Mouse (Mus musculus) kidney, postnatal 4 days (tissue): Measurements from ENCODE around the gene 2510039O18Rik.

Source experiments
- DNase-seq, 2 experiments: peaks; one replicate each; pipeline ENCODE4 v3.0.0; 2021; ENCODE audit warnings: mixed read lengths in 2 of 2

The 2510039O18Rik gene

GRCm38 (mm10) chr4:147937021-147937420 is 3.7 kb upstream of the 2510039O18Rik start:
- DNase-seq = no peak

DNA sequence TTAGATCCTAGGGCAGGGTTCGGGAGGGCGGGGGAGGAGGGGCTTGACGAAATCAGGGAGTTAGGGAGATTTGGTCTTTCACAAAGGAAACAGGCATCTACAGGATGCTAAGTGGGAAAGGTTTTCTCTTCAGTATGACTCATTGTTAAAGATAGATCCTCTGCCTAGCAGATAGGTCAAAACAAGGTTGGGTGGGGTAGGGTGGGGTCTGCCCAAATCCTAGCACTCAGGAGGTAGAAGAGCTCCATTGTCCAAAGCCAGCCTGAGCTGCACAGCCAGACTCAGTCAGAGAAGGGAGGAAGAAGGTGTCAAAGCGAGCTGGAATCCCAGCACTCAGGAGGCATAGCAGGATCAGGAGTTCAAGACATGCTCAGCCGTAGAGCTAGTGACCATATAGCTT is 3.2 kb upstream of the 2510039O18Rik start:
- DNase-seq = no peak

DNA sequence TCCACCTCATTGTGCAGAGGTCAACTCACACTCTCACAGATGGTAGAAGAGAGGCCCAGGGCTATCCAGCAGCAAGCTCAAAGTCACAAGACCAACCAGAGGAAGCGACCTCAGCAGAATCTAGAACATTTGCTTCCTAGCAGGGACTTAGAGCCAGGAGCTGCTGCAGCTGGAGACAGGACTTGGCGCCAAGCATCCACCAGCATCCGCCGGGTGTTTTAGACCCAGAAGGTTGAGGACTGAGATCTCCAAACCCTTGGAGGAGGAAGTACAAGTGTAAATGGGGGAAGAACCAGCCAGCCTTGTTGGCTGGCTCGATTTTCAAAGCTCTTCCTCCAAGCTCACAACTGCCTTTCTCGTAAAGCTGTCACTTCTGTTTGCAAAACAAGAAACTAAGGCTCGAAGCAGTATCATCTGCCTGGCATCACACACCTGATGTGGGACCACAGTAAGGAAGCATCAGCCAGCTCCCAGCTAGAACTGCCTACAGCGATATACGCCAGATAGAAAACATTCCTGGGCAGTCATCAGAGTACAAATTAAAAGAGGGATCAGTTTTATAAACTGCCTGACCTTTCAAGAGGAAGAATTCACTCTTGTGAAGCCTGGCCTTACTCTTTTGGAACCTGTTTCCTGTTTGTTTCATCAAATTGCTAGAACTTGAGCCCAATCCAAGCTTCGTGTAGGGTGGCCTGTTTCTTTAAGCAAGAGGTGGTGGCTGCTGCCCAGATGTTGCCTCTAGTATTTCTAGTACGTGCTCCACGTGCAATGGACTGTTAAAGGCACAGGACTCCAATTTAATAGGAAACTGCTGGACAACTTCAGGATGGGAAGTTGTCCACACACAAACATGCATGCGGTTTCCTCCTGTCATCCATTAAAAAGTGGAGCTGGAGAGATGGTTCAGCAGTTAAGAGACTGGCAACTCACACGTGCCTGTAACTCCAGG is 2.3 kb upstream of the 2510039O18Rik start:
- peak; percentile 60 to 71 for DNase-seq

DNA sequence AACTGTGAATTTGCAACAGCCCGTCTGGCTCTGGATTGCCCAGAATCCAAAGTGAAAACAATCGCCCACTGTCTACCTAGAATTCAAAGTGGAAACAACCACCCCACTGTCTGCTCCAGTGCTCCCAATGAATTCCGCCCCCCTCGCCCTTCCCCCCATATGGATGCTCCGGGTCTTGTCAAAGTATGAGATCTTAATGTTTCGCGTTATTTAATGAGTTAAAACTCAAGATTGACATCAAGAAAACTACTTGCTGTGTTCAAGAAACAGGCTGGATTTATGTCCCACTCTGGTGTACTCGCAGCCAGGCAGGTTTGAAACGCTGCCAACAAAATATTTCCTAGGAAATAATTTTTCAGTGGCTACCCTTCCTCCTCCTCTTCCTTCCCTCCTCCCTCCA is 584 bp upstream of the 2510039O18Rik start:
- DNase-seq = peak; percentile 32 to 41

DNA sequence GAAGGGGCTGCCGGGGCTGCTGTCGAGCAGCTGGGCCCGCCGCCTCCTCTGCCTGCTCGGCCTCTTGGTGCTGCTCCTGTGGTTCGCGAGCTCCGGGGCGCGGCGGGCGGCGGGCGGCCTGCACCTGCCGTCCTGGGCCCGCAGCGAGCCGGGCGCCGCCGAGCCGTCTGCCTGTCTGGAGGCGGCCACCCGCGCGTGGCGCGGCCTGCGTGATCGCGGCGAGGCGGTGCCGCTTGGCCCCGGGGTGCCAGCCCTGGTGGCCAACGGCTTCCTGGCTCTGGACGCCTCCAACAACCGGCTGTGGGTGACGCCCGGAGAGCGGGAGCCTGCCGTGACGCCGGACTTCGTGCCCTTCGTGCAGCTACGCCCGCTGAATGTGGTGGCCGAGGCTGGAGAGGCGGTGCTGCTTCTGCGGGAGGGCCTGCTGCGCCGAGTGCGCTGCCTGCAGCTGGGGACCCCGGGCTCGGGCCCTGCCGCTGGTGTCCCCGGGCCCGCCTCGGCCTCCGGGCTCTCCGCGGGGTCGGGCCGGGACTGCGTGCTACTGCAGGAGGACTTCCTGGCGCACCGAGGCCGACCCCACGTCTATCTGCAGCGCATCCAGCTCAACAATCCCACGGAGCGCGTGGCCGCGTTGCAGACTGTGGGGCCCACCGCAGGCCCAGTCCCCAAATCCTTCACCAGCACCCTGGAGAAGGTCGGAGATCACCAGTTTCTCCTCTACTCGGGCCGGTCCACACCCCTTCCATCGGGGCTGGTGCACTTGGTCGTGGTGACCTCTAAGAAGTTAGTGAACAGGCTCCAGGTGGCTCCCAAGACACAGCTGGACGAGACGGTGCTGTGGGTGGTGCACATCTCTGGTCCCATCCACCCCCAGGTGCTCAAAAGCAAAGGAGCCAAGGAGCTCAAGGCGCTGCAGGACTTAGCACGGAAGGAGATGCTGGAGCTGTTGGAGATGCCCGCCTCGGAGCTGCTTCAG is 638 bp downstream of the 2510039O18Rik start:
- DNase-seq = peak; percentile 55 to 68

- peak in 1 of 2 experiments; percentile 40 for DNase-seq
Measured at GRCm38 (mm10) chr4:147943005-147943404, 2.3 kb downstream of the 2510039O18Rik start.

GRCm38 (mm10) chr4:147947511-147947910 is 6.8 kb downstream of the 2510039O18Rik start:
- no peak for DNase-seq

- DNase-seq = peak; percentile 31 to 51
Measured at GRCm38 (mm10) chr4:147953590-147953989, 12.9 kb downstream of the 2510039O18Rik start.

- DNase-seq = peak; percentile 75 to 76
Measured at GRCm38 (mm10) chr4:147957141-147957540, 16.4 kb downstream of the 2510039O18Rik start.

- DNase-seq = peak; percentile 80 to 83
Measured at GRCm38 (mm10) chr4:147959881-147960831, 19.5 kb downstream of the 2510039O18Rik start.

- DNase-seq = peak in 1 of 2 experiments; percentile 16
Measured at GRCm38 (mm10) chr4:147962781-147963180, 22.1 kb downstream of the 2510039O18Rik start.

- no peak for DNase-seq
Measured at GRCm38 (mm10) chr4:147963623-147964022, 22.9 kb downstream of the 2510039O18Rik start.

DNA sequence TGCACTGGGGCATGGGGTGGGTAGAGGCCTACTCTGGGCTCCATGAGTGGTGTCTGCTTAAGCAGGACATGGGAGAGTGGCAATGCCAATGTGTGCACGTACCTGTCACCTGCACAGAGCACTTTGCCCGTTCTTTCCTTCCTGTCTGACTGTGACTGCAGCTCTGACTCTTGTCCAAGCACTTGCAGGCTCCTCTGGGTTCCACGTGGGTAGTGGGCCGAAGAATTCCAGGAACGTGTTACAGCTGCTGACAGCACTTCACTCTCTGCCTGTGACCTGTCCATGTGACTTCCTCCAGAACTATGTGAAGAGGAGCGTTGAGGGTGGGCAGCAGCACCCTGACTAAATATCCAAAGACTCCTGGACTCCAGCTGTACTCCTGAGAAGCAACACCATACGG is 25.0 kb downstream of the 2510039O18Rik start:
- DNase-seq = peak; percentile 13 to 43

DNA sequence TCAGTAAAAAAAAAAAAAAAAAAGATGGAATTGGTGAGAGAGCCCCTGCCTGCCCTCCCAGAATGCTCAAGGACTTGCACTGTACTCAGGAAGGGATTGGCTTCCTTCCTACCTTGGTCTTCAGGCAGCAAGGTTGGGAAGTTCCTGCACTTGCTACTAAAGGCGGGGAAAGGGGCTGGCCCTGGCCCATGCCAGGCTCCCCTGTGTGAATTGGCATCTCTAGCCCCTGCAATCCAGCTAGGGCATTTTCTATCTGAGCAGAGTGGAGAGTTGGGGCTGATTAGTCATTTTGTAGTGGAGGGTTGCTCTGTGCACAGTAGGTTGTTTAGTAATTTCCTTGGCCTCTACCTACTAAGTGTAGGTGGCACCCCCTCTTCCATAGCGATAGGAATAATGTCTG is 28.1 kb downstream of the 2510039O18Rik start:
- DNase-seq = no peak

DNA sequence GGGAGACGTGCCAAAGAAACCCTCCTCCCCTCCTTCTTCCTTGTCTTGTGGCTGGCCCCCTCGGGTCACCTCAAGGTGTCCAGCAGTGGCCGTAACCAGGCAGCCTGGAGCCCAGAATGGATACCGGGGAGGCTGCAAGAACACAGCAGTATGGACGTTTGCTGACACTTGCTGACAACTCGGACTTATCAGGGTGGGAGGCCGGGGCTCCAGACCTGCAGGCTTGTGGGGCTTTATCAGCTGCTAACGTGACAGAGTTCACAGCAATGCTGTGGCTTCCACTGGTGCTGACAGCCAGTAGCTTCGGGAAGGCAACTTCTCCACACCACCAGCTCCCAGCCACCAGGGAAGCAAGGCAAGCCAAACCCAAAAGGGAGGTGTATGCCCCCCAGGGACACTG is 28.6 kb downstream of the 2510039O18Rik start:
- no peak for DNase-seq

DNA sequence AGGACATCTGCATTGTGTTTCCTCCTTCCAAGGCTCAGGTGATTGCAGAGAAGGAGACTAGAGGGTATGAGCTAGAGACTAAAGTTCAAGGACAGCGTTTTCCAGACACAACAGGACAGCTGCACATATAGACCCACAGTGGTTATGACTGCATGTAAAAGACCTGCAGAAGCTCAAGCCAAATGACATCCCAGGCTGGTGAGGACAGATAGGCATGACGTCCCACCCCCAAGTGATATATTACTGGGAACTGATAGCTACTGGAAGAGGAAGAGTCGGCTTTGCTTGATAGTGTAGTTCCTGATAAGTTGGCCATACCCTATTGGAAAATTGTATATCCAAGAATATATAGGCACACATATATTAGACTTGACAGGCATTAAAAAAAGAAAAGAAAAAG is 35.5 kb downstream of the 2510039O18Rik start:
- DNase-seq = no peak

GRCm38 (mm10) chr4:147977726-147978125 is 37.0 kb downstream of the 2510039O18Rik start:
- no peak for DNase-seq

DNA sequence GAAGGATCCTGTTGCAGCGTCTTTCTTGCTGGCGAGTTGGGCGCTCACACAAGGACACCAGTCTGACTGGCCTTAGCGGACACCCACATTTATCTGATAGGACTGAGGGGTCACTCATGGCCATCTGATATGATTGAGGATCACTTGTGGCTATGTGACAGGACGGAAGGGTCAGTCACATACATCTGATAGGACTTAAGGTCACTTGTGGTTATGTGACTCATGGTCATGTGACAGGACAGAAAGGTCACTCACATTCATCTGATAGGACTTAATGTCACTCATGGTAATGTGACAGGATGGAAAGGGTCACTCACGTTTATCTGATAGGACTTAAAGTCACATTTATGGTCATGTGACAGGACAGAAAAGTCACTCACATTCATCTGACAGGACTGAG is 37.7 kb downstream of the 2510039O18Rik start:
- no peak for DNase-seq

DNA sequence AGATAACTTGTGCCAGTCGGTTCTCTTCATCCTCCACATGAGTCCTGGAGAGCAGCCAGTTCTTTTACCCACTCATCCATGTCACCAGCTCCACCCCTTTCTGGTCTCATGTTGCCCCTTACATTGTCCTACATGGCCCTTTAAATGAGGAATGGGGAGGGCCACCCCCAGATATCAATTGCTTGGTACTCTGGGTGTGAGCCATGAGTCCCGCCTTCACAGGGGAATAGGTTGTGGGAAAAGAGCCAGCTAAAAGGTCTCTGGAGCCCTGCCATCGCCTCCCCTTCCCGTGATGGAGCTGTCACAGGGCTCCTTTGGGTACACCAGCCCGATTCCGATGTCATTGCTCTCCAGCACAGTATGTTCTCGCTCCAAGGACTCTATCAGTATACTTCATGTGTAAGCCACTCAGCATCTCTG is 38.8 kb downstream of the 2510039O18Rik start:
- DNase-seq = no peak

DNA sequence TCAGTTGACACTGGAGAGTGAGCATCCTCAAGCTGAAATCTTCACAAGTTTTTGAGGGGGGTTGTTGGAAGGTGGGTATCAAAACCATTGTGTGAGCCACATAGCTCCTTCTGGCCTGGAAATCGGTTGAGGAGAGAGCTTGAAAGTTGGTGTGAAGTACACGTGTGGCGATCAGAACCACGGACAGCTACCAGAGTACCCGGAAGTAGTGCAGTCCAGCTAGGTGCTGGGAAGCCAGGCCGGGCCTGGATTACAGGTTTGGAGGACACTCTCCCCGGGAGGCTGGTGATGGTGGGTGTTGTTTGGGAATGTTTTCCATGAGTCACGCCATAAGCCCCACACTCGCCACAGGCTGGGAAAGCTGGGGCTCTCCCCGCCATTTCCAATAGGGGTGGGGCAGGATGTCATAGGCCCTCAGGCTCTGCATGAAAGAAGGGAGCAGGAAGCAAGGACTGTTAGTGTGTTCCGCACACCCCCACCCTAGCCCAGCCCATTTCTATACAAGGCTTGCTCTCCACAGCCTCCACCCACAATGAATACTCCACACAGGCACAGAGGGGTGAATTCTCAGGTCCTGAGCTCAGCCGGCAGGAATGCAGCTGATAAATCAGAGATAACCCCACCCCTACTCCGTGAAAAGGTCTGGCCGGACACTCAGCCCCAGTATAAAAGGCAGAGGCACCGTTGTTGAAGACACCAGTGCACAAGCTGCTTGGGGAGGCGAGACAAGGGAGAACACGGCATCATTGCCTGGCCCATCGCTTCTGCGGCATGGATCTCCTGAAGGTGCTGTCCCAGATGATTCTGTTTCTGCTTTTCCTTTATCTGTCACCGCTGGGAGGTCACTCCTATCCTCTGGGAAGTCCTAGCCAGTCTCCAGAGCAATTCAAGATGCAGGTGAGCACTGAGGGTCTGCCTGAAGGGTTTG is 44.8 kb downstream of the 2510039O18Rik start, which contains the start of gene Nppb:
Gene Nppb, plus strand, starts transcription at position 584 of the 928 bp plus-strand sequence.
- peak; percentile 83 to 86 for DNase-seq
